Mouse (Mus musculus) CH12.LX (cell line): ENCODE results near the gene Lhfp.

ENCODE experiments used
- CHD1 ChIP-seq: IDR thresholded peaks from 2 replicates; pipeline ENCODE4 v1.6.1; 2012; ENCODE audit warnings: low read depth, low read length, improper control_type of control experiment, inconsistent platforms
- CTCF ChIP-seq, 2 experiments: IDR thresholded peaks in 1 of 2; conservative IDR thresholded peaks in 1 of 2; 2 replicates each; pipeline ENCODE4 v1.5.1; 2011 to 2012; ENCODE audit warnings: low read depth in 2 of 2, low read length in 2 of 2, improper control_type of control experiment in 1 of 2, inconsistent platforms in 1 of 2, mild to moderate bottlenecking in 1 of 2, moderate library complexity in 1 of 2
- E2F4 ChIP-seq: IDR thresholded peaks from 2 replicates; pipeline ENCODE4 v1.6.1; 2011; ENCODE audit warnings: low read depth, low read length, improper control_type of control experiment; ENCODE audit not compliant: insufficient replicate concordance
- ELF1 ChIP-seq: IDR thresholded peaks from 2 replicates; pipeline ENCODE4 v1.6.1; 2014; ENCODE audit warnings: low read depth, mild to moderate bottlenecking, inconsistent platforms, low read length, improper control_type of control experiment
- EP300 ChIP-seq: IDR thresholded peaks from 2 replicates; pipeline ENCODE4 v1.6.1; 2011; ENCODE audit warnings: low read length, improper control_type of control experiment
- ETS1 ChIP-seq: conservative IDR thresholded peaks from 2 replicates; pipeline ENCODE4 v1.6.1; 2012; ENCODE audit warnings: low read depth, mild to moderate bottlenecking, inconsistent platforms, low read length, improper control_type of control experiment, moderate library complexity
- KAT2A ChIP-seq: IDR thresholded peaks from 2 replicates; pipeline ENCODE4 v1.6.1; 2012; ENCODE audit warnings: low read length, improper control_type of control experiment, inconsistent platforms; ENCODE audit not compliant: insufficient replicate concordance
- MAX ChIP-seq: IDR thresholded peaks from 2 replicates; pipeline ENCODE4 v1.6.1; 2011; ENCODE audit warnings: low read length, improper control_type of control experiment
- POLR2AphosphoS2 ChIP-seq: IDR thresholded peaks from 2 replicates; pipeline ENCODE4 v1.6.1; 2011; ENCODE audit warnings: low read depth, low read length, improper control_type of control experiment
- TBP ChIP-seq: conservative IDR thresholded peaks from 2 replicates; pipeline ENCODE4 v1.6.1; 2011; ENCODE audit warnings: low read depth, low read length, improper control_type of control experiment
- ZNF384 ChIP-seq: IDR thresholded peaks from 2 replicates; pipeline ENCODE4 v1.6.1; 2012; ENCODE audit warnings: low read depth, low read length, improper control_type of control experiment, inconsistent platforms

DNA sequence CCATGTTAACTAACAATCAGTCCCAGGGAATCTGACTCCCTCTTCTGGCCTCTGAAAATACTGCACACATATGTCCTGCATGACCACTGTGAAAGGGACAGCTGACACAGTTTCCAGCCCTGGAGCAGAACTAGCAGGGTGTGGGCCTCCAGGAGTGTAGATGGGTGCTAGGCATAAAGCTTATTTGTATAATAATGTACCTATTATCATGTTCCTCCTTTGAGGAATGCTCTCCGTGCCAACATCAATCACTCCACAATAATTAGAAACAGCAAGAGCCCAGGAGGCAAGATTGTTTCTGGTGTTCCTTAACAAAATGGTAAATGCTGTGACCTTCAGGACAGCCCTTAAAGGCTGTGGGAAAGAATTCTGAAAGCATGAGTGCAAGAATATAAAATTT lies 264.5 kb downstream of the Lhfp start:
- TF ChIP-seq ZNF384 (no peak), TBP (no peak), KAT2A (no peak), MAX (no peak), ETS1 (no peak), CHD1 (no peak), E2F4 (no peak), EP300 (no peak), POLR2AphosphoS2 (no peak), CTCF (conservative IDR thresholded peaks at IDR 0.05 in 1 of 2, IDR thresholded peaks at IDR 0.05 in 1 of 2; ENCODE audit: low read depth in 2 of 2, low read length in 2 of 2) (no peak), ELF1 (no peak)
